Mouse (Mus musculus) kidney, adult 2 months (tissue): Measurements from ENCODE around the gene Lama1. TPM values are rescaled to one million over a fixed set of nuclear protein-coding genes. Genes with fewer than 3 reads are reported as not detected.

Experiments
- DNase-seq: peaks from one replicate; pipeline ENCODE4 v3.0.0; 2021
- H3K27ac ChIP-seq: fragments of 200-500 bp; 2 replicates; pipeline ENCODE4 v1.5.1; 2012; ENCODE audit warnings: low read depth, low read length, control low read depth, inconsistent platforms; ENCODE audit not compliant: insufficient read depth
- H3K27me3 ChIP-seq: fragments of 200-500 bp; replicated peaks from 2 replicates; pipeline ENCODE4 v1.6.1; 2012; ENCODE audit warnings: mild to moderate bottlenecking, moderate library complexity, low read length, inconsistent platforms; ENCODE audit not compliant: control insufficient read depth, insufficient read depth
- H3K36me3 ChIP-seq: fragments of 200-500 bp; 2 replicates; pipeline ENCODE4 v1.6.1; 2012; ENCODE audit warnings: mild to moderate bottlenecking, moderate library complexity, low read length, inconsistent platforms; ENCODE audit not compliant: control insufficient read depth, insufficient read depth
- H3K4me1 ChIP-seq: fragments of 200-500 bp; 2 replicates; pipeline ENCODE4 v1.6.1; 2011; ENCODE audit warnings: low read length; ENCODE audit not compliant: control insufficient read depth, insufficient read depth
- H3K4me3 ChIP-seq: fragments of 200-500 bp; 2 replicates; pipeline ENCODE4 v1.5.1; 2011; ENCODE audit warnings: mild to moderate bottlenecking, low read depth, low read length, control low read depth; ENCODE audit not compliant: insufficient read depth
- CTCF ChIP-seq: fragments of 200-500 bp; conservative IDR thresholded peaks from 2 replicates; pipeline ENCODE4 v1.5.1; 2011; ENCODE audit warnings: low read depth, mild to moderate bottlenecking, control low read depth, low read length, moderate library complexity, mixed read lengths; ENCODE audit not compliant: insufficient read depth, insufficient read length
- POLR2A ChIP-seq: fragments of 200-500 bp; IDR thresholded peaks from one replicate; pipeline ENCODE4 v1.6.1; 2011; ENCODE audit warnings: low read depth, low read length, control low read depth
- WGBS: fragments of 180-500 bp; shearing (Covaris S2); methylation state at CpG from one replicate; pipeline ENCODE4 v1.1.7; 2018; 5-methylcytosine and 5-hydroxymethylcytosine counted together
- polyA plus RNA-seq: library from polyadenylated mRNA; depleted of rRNA; stranded (reverse); fragments of >200 nt; gene quantifications from 2 replicates; pipeline ENCODE4 v1.2.3, GENCODE M21; 2012

Lama1 gene
- polyA plus RNA-seq, 1 experiment, result 8.1 TPM

- DNase-seq, result no peak
- WGBS, result 95% methylated on average over 10 of the region's 10 CpGs
- no peak overlapping the region for H3K4me3 ChIP-seq
- no peaks in the 10 kb centered on the region; the same call in none of the 2 replicates for H3K36me3 ChIP-seq
- H3K4me1 ChIP-seq, result no peaks in the 10 kb centered on the region
- H3K27ac ChIP-seq, result no peak overlapping the region
- no peaks in the 10 kb centered on the region for H3K27me3 ChIP-seq
- TF ChIP-seq POLR2A (no peak), CTCF (no peak)
Measured at GRCm38 (mm10) chr17:67791091-67791490, 94.0 kb downstream of the Lama1 start.

- Histone ChIP-seq H3K27me3 (no peaks in the 10 kb centered on the region), H3K36me3 (no peaks in the 10 kb centered on the region), H3K4me1 (no peaks in the 10 kb centered on the region), H3K4me3 (no peak overlapping the region), H3K27ac (no peak overlapping the region)
- TF ChIP-seq CTCF (no peak), POLR2A (no peak)
- WGBS, result 93% methylated on average over 16 of the region's 16 CpGs
- DNase-seq, result no peak
Measured at GRCm38 (mm10) chr17:67809171-67809570, 112.1 kb downstream of the Lama1 start.

GRCm38 (mm10) chr17:67813666-67814065, 116.6 kb downstream of the Lama1 start:
- Histone ChIP-seq H3K4me3 (no peak overlapping the region), H3K27ac (no peak overlapping the region), H3K4me1 (no peaks in the 10 kb centered on the region), H3K27me3 (no peaks in the 10 kb centered on the region), H3K36me3 (no peaks in the 10 kb centered on the region)
- TF ChIP-seq CTCF (no peak), POLR2A (no peak)
- DNase-seq, result no peak
- WGBS, result 82% methylated on average over 6 of the region's 6 CpGs

DNA sequence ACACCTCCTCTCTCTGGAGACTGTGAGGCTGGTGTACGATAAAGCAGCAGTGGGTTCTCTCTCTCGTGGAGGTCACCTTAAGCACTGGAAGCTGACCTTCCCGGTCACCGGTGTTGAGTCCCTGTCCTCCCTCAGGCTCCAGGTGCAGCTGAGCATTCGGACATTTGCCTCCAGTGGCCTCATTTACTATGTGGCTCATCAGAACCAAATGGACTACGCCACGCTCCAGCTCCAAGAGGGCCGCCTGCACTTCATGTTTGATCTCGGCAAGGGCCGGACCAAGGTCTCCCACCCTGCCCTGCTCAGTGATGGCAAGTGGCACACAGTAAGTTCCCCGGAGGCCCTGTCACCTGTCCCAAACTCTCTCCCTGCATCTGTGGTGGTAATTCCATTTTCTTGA, 118.7 kb downstream of the Lama1 start:
- WGBS, result 92% methylated on average over 11 of the region's 11 CpGs

GRCm38 (mm10) chr17:67816916-67817315, 119.9 kb downstream of the Lama1 start:
- DNase-seq, result no peak
- no peaks in the 10 kb centered on the region for H3K4me1 ChIP-seq
- H3K4me3 ChIP-seq, result no peak overlapping the region
- H3K27me3 ChIP-seq, result no peaks in the 10 kb centered on the region
- H3K36me3 ChIP-seq, result no peaks in the 10 kb centered on the region
- TF ChIP-seq CTCF, result no peak
- TF ChIP-seq POLR2A, result no peak
- no peak overlapping the region for H3K27ac ChIP-seq
- WGBS, result 92% methylated on average over 10 of the region's 10 CpGs

More for the DNA sequence above, 118.7 kb downstream of the Lama1 start:
- no peak overlapping the region for H3K27ac ChIP-seq
- H3K27me3 ChIP-seq, result no peaks in the 10 kb centered on the region
- no peaks in the 10 kb centered on the region for H3K4me1 ChIP-seq
- DNase-seq, result no peak
- TF ChIP-seq POLR2A, result no peak
- no peak for TF ChIP-seq CTCF
- H3K4me3 ChIP-seq, result no peak overlapping the region
- H3K36me3 ChIP-seq, result no peaks in the 10 kb centered on the region

DNA sequence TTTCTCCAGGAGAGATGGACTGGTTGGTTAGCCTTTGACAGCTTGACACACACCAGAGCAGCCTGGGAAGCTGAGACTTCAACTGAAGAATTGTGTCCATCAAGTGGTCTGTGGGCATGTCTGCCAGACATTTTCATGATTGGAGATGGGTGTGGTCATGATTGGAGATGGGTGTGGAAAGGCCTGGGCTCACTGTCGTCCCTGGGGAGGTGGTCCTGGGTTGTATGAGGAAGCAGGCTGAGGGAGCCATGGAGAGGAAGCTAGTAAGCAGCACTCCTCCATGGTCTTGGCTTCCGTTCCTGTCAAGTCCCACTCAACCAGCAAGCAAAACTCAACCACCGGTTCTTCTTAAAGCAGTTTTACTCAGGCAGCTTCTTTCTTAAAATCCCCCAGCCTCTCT, 130.4 kb downstream of the Lama1 start:
- no peaks in the 10 kb centered on the region for H3K27me3 ChIP-seq
- H3K4me3 ChIP-seq, result no peak overlapping the region
- H3K27ac ChIP-seq, result no peak overlapping the region
- no peak for DNase-seq
- TF ChIP-seq CTCF (no peak), POLR2A (no peak)
- 93% methylated on average over 3 of the region's 3 CpGs for WGBS
- no peaks in the 10 kb centered on the region for H3K36me3 ChIP-seq
- H3K4me1 ChIP-seq, result no peaks in the 10 kb centered on the region

GRCm38 (mm10) chr17:67836146-67836895, 139.3 kb downstream of the Lama1 start:
- no peak for DNase-seq
- 92% methylated on average over 20 of the region's 20 CpGs for WGBS
- TF ChIP-seq POLR2A (no peak), CTCF (no peak)

More at GRCm38 (mm10) chr17:67836146-67836895, 139.3 kb downstream of the Lama1 start:
- H3K27ac ChIP-seq, result no peak overlapping the region
- H3K36me3 ChIP-seq, result no peaks in the 10 kb centered on the region
- no peaks in the 10 kb centered on the region for H3K4me1 ChIP-seq
- no peak overlapping the region for H3K4me3 ChIP-seq
- no peaks in the 10 kb centered on the region for H3K27me3 ChIP-seq
